Mouse (Mus musculus) ES-E14 (cell line): Measurements from ENCODE around the gene Mrpl16.

Experiments used
- HCFC1 ChIP-seq: IDR thresholded peaks from 2 replicates; pipeline ENCODE4 v1.6.1; 2012; ENCODE audit warnings: low read length, inconsistent platforms, borderline replicate concordance; ENCODE audit not compliant: insufficient read depth
- ZC3H11A ChIP-seq: IDR thresholded peaks from 2 replicates; pipeline ENCODE4 v1.6.1; 2012; ENCODE audit warnings: low read depth, mild to moderate bottlenecking, inconsistent platforms, low read length, borderline replicate concordance

DNA sequence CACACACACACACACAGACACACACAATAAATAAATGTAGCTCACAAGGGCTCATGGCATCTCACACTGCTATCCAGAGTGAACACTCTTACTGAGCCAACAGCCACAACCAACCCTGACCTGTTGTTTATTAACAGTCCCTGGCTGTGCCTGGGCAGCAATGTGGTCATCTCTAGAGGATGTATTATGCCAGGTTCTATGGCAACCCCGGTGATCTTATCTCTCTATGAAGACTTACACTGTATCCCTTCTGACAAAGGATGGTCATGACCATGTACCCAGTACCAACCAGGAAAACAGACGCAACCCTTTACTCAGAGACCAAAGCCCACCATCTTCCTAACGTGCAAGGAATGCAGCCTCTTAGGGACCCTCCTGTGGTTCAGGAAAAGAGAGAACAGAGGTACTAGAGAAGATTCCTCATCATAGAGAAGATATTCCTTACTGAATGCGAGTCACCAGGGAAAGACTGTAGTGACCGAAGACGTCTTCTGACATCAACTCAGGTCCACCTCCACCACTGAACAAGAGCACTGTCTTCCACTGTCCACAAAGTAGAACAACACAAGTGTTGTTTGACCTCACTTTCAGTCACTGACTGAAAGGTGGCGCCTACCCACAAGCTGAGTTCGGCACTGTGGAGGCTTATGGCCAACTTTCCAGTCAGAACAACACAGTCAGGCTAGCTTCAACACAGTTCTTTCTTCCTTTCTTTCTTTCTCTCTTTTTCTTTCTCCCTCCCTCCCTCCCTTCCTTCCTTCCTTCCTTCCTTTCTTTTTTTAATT lies 30.5 kb downstream of the Mrpl16 start:
- TF ChIP-seq ZC3H11A (no peak), HCFC1 (no peak)
